Mouse (Mus musculus): ENCODE data around the gene Ehbp1.

DNA sequence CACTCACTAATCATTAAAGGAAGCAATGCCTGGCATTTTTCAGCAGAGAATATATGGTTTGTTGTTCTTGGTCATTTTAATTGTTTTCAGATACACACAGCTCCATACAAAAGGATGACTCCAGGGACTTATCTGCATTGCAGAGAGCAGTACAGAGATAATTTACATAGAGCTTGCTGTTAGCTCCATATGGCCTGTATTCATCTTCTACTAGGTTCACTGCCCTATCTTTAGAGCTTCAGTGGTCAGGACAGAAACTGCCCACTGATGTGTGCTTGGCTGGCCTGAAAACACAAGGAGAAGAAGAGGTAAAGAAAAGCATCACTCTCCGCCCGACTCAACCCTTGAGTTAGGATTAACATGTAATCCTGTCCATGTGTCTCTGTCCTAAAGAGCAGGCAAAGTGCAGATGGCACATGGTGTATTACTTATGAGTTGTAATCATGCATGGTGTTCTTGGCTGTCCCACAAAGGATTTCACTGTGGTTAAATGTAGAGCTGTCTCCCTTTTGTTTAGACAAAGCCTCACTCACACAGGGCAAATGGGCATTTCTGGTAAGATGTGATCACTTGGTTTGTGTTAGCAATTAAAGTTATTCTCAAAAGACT is 14.7 kb downstream of the Ehbp1 start:
- TF ChIP-seq CTCF (IDR thresholded peaks at IDR 0.05; ENCODE audit: control insufficient read depth, insufficient read depth, insufficient read length) (no peak), USF1 (IDR thresholded peaks at IDR 0.05; ENCODE audit: low read depth) (no peak), CEBPB (IDR thresholded peaks at IDR 0.05; ENCODE audit: low read depth) (no peak), MAX (IDR thresholded peaks at IDR 0.05) (no peak), MYOG (IDR thresholded peaks at IDR 0.05; ENCODE audit: control insufficient read depth, extremely low read depth, insufficient read length) (no peak), FOSL1 (IDR thresholded peaks at IDR 0.05; ENCODE audit: insufficient read depth, low read length, poor library complexity, severe bottlenecking) (no peak)

All from C2C12 (cell line).